Mouse (Mus musculus) adrenal gland, postnatal 25 days (tissue): ENCODE measurements around the gene Trp53rkb. TPM values are rescaled to one million over a fixed set of nuclear protein-coding genes. Genes with fewer than 3 reads are reported as not detected.

Experiments used
- DNase-seq: peaks from one replicate; pipeline ENCODE4 v3.0.0; 2021; ENCODE audit warnings: mixed read lengths
- total RNA-seq: library from RNA; stranded (reverse); gene quantifications from 2 replicates; pipeline ENCODE4 v1.2.3, GENCODE M21; 2021

The Trp53rkb gene
- total RNA-seq, 1 experiment from 2014 or later = 4.1 TPM

GRCm38 (mm10) chr2:166834796-166835195 lies 42.5 kb downstream of the Trp53rkb start:
- DNase-seq = no peak

- DNase-seq = peak; percentile 69
These were observed 43.2 kb downstream of the Trp53rkb start for GRCm38 (mm10) chr2:166835581-166835980.

GRCm38 (mm10) chr2:166841813-166842212 lies 49.5 kb downstream of the Trp53rkb start:
- DNase-seq = no peak

Other genes starting within 250 kb of the Trp53rkb start
- gene Prex1, start 78.7 kb upstream of the Trp53rkb start, total RNA-seq = 14.0 and 14.1 TPM in 2 replicates
- 57.5 and 72.2 TPM in 2 replicates for gene Arfgef2, start 13.1 kb downstream of the Trp53rkb start, total RNA-seq
- gene Cse1l, start 113.5 kb downstream of the Trp53rkb start, total RNA-seq = 67.6 and 83.7 TPM in 2 replicates
- 88.6 and 93.2 TPM in 2 replicates for gene Stau1, start 203.8 kb downstream of the Trp53rkb start, total RNA-seq
- gene Ddx27, start 222.7 kb downstream of the Trp53rkb start, total RNA-seq = 33.6 and 35.8 TPM in 2 replicates